Mouse (Mus musculus): ENCODE data around the gene Reg3d.

DNA sequence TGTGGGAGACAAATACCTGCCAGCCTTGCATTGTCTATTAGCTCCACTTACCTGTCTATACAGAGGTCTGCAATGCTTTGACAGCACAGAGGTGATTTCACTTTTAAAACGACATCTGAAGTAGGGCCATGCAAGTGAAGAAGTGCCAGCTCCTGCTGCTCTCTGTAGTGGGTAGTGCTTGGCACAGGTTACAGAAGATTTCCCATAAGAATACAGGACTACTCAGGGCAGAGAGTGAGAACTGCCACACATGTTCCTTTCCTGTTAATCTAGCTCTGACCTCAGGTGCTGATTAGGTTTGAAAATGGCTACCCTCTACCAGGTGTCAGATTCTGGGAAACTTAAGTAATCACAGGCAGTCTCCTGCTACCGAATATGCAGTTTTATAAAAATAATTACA, at the start of gene Reg3d:
- no peak for TF ChIP-seq CTCF (IDR thresholded peaks at IDR 0.05; ENCODE audit: borderline replicate concordance, insufficient read depth, low read length)
- no peak for TF ChIP-seq POLR2A (IDR thresholded peaks at IDR 0.05; ENCODE audit: low read depth, low read length)

Data from embryonic fibroblast, embryonic 13.5 days (primary cell).